Mouse (Mus musculus): ENCODE results near the gene Ankfy1. TPM values are rescaled to one million over a fixed set of nuclear protein-coding genes. Genes with fewer than 3 reads are reported as not detected.

The Ankfy1 gene
- 28.6 and 30.7 TPM in 2 replicates for polyA plus RNA-seq (2016; fragmentation: Nextera tagmentation; extraction: Ambion mirVana)

- WGBS: under 1% methylated on average over 56 of the region's 56 CpGs
- no peaks in the 10 kb centered on the region for H3K36me3 ChIP-seq
- H3K27ac ChIP-seq: peak within 1 kb of the TSS; percentile 75
- H3K4me2 ChIP-seq: peak within 1 kb of the TSS; percentile 80
- H3K9me3 ChIP-seq: no peaks in the 10 kb centered on the region
- H3K9ac ChIP-seq (replicated peaks): peak within 1 kb of the TSS; percentile 77
- H3K4me3 ChIP-seq (replicated peaks): peak within 1 kb of the TSS; percentile 79
- ATAC-seq (ENCODE audit: insufficient number of reproducible peaks, insufficient read depth, low FRiP score, low TSS enrichment, low read depth): peak; percentile 90
- H3K4me1 ChIP-seq (replicated peaks): peaks cover 17% of the 10 kb centered on the region
- no peaks in the 10 kb centered on the region for H3K27me3 ChIP-seq
Measured at GRCm38 (mm10) chr11:72689551-72690510, at the start of gene Ankfy1. Gene Ankfy1, plus strand, starts transcription at chr11:72690006.

GRCm38 (mm10) chr11:72642730-72643129 lies 47.1 kb upstream of the Ankfy1 start:
- 67% methylated on average over 4 of the region's 4 CpGs for WGBS
- Histone ChIP-seq H3K4me3 (replicated peaks) (no peak overlapping the region), H3K4me1 (replicated peaks) (no peaks in the 10 kb centered on the region), H3K27me3 (no peaks in the 10 kb centered on the region), H3K9ac (replicated peaks) (no peak overlapping the region), H3K27ac (no peak overlapping the region), H3K9me3 (0 out of 2 replicates have a peak, but pooled peaks cover 3% of the 10 kb centered on the region), H3K4me2 (no peak overlapping the region), H3K36me3 (peaks cover 3% of the 10 kb centered on the region; the same call in 1 of the 2 replicates)
- ATAC-seq (ENCODE audit: insufficient number of reproducible peaks, insufficient read depth, low FRiP score, low TSS enrichment, low read depth): no peak

GRCm38 (mm10) chr11:72645386-72645785 lies 44.4 kb upstream of the Ankfy1 start:
- H3K4me2 ChIP-seq: no peak overlapping the region
- H3K27ac ChIP-seq: no peak overlapping the region
- 0 out of 2 replicates have a peak, but pooled peaks cover 3% of the 10 kb centered on the region for H3K9me3 ChIP-seq
- H3K4me1 ChIP-seq (replicated peaks): no peaks in the 10 kb centered on the region
- H3K36me3 ChIP-seq: peaks cover 3% of the 10 kb centered on the region; the same call in 1 of the 2 replicates
- no peaks in the 10 kb centered on the region for H3K27me3 ChIP-seq
- no peak overlapping the region for H3K4me3 ChIP-seq (replicated peaks)
- no peak overlapping the region for H3K9ac ChIP-seq (replicated peaks)
- ATAC-seq (ENCODE audit: insufficient number of reproducible peaks, insufficient read depth, low FRiP score, low TSS enrichment, low read depth): no peak
- WGBS: 92% methylated on average over 5 of the region's 5 CpGs

GRCm38 (mm10) chr11:72650347-72650746 lies 39.5 kb upstream of the Ankfy1 start:
- H3K27ac ChIP-seq: no peak overlapping the region
- no peak overlapping the region for H3K4me2 ChIP-seq
- H3K4me3 ChIP-seq (replicated peaks): no peak overlapping the region
- H3K27me3 ChIP-seq: no peaks in the 10 kb centered on the region
- WGBS: 75% methylated on average over 2 of the region's 2 CpGs
- no peaks in the 10 kb centered on the region for H3K4me1 ChIP-seq (replicated peaks)
- no peaks in the 10 kb centered on the region for H3K36me3 ChIP-seq
- ATAC-seq (ENCODE audit: insufficient number of reproducible peaks, insufficient read depth, low FRiP score, low TSS enrichment, low read depth): no peak
- no peak overlapping the region for H3K9ac ChIP-seq (replicated peaks)
- no peaks in the 10 kb centered on the region for H3K9me3 ChIP-seq

- no peak overlapping the region for H3K9ac ChIP-seq (replicated peaks)
- no peaks in the 10 kb centered on the region for H3K27me3 ChIP-seq
- no peak overlapping the region for H3K4me2 ChIP-seq
- H3K9me3 ChIP-seq: no peaks in the 10 kb centered on the region
- ATAC-seq (ENCODE audit: insufficient number of reproducible peaks, insufficient read depth, low FRiP score, low TSS enrichment, low read depth): no peak
- no peak overlapping the region for H3K27ac ChIP-seq
- no peaks in the 10 kb centered on the region for H3K36me3 ChIP-seq
- H3K4me1 ChIP-seq (replicated peaks): no peaks in the 10 kb centered on the region
- H3K4me3 ChIP-seq (replicated peaks): no peak overlapping the region
Measured at GRCm38 (mm10) chr11:72659918-72660317, 29.9 kb upstream of the Ankfy1 start.

GRCm38 (mm10) chr11:72660359-72660758 lies 29.4 kb upstream of the Ankfy1 start:
- no peak overlapping the region for H3K4me2 ChIP-seq
- H3K36me3 ChIP-seq: no peaks in the 10 kb centered on the region
- no peaks in the 10 kb centered on the region for H3K27me3 ChIP-seq
- H3K9me3 ChIP-seq: no peaks in the 10 kb centered on the region
- no peak overlapping the region for H3K9ac ChIP-seq (replicated peaks)
- 97% methylated on average over 1 of the region's 1 CpGs for WGBS
- no peak overlapping the region for H3K27ac ChIP-seq
- H3K4me3 ChIP-seq (replicated peaks): no peak overlapping the region
- no peaks in the 10 kb centered on the region for H3K4me1 ChIP-seq (replicated peaks)
- ATAC-seq (ENCODE audit: insufficient number of reproducible peaks, insufficient read depth, low FRiP score, low TSS enrichment, low read depth): no peak

- WGBS: 96% methylated on average over 4 of the region's 4 CpGs
Measured at GRCm38 (mm10) chr11:72664641-72665040, 25.2 kb upstream of the Ankfy1 start.

GRCm38 (mm10) chr11:72670634-72671033 lies 19.2 kb upstream of the Ankfy1 start:
- no peak overlapping the region for H3K4me2 ChIP-seq
- no peak overlapping the region for H3K27ac ChIP-seq
- no peaks in the 10 kb centered on the region for H3K27me3 ChIP-seq
- 0 out of 2 replicates have a peak, but pooled peaks cover 4% of the 10 kb centered on the region for H3K36me3 ChIP-seq
- H3K4me3 ChIP-seq (replicated peaks): no peak overlapping the region
- no peaks in the 10 kb centered on the region for H3K4me1 ChIP-seq (replicated peaks)
- H3K9ac ChIP-seq (replicated peaks): no peak overlapping the region
- no peak for ATAC-seq (ENCODE audit: insufficient number of reproducible peaks, insufficient read depth, low FRiP score, low TSS enrichment, low read depth)
- H3K9me3 ChIP-seq: no peaks in the 10 kb centered on the region

More at GRCm38 (mm10) chr11:72664641-72665040, 25.2 kb upstream of the Ankfy1 start:
- Histone ChIP-seq H3K9me3 (no peaks in the 10 kb centered on the region), H3K4me1 (replicated peaks) (no peaks in the 10 kb centered on the region), H3K4me2 (no peak overlapping the region), H3K36me3 (0 out of 2 replicates have a peak, but pooled peaks cover 4% of the 10 kb centered on the region), H3K4me3 (replicated peaks) (no peak overlapping the region), H3K27me3 (no peaks in the 10 kb centered on the region), H3K9ac (replicated peaks) (no peak overlapping the region), H3K27ac (no peak overlapping the region)
- no peak for ATAC-seq (ENCODE audit: insufficient number of reproducible peaks, insufficient read depth, low FRiP score, low TSS enrichment, low read depth)

GRCm38 (mm10) chr11:72671294-72671988 lies 18.4 kb upstream of the Ankfy1 start:
- Histone ChIP-seq H3K27me3 (no peaks in the 10 kb centered on the region), H3K4me2 (no peak overlapping the region), H3K9ac (replicated peaks) (no peak overlapping the region), H3K4me1 (replicated peaks) (no peaks in the 10 kb centered on the region), H3K9me3 (no peaks in the 10 kb centered on the region), H3K27ac (no peak overlapping the region), H3K4me3 (replicated peaks) (no peak overlapping the region), H3K36me3 (0 out of 2 replicates have a peak, but pooled peaks cover 4% of the 10 kb centered on the region)
- ATAC-seq (ENCODE audit: insufficient number of reproducible peaks, insufficient read depth, low FRiP score, low TSS enrichment, low read depth): no peak
- WGBS: 86% methylated on average over 6 of the region's 6 CpGs

GRCm38 (mm10) chr11:72672438-72672837 lies 17.4 kb upstream of the Ankfy1 start:
- 90% methylated on average over 1 of the region's 1 CpGs for WGBS

GRCm38 (mm10) chr11:72675280-72675679 lies 14.5 kb upstream of the Ankfy1 start:
- Histone ChIP-seq H3K9ac (replicated peaks) (no peak overlapping the region), H3K27ac (no peak overlapping the region), H3K9me3 (no peaks in the 10 kb centered on the region), H3K27me3 (no peaks in the 10 kb centered on the region), H3K4me2 (no peak overlapping the region), H3K4me3 (replicated peaks) (no peak overlapping the region), H3K4me1 (replicated peaks) (no peaks in the 10 kb centered on the region), H3K36me3 (no peaks in the 10 kb centered on the region)
- no peak for ATAC-seq (ENCODE audit: insufficient number of reproducible peaks, insufficient read depth, low FRiP score, low TSS enrichment, low read depth)
- 87% methylated on average over 2 of the region's 2 CpGs for WGBS

More at GRCm38 (mm10) chr11:72672438-72672837, 17.4 kb upstream of the Ankfy1 start:
- H3K27ac ChIP-seq: no peak overlapping the region
- H3K4me3 ChIP-seq (replicated peaks): no peak overlapping the region
- no peak overlapping the region for H3K4me2 ChIP-seq
- H3K4me1 ChIP-seq (replicated peaks): no peaks in the 10 kb centered on the region
- H3K27me3 ChIP-seq: no peaks in the 10 kb centered on the region
- no peak for ATAC-seq (ENCODE audit: insufficient number of reproducible peaks, insufficient read depth, low FRiP score, low TSS enrichment, low read depth)
- H3K9me3 ChIP-seq: no peaks in the 10 kb centered on the region
- H3K36me3 ChIP-seq: 0 out of 2 replicates have a peak, but pooled peaks cover 4% of the 10 kb centered on the region
- H3K9ac ChIP-seq (replicated peaks): no peak overlapping the region
